Mouse (Mus musculus) CD4-positive helper T cell, adult 2 months (primary cell): Measurements from ENCODE around the gene Cd247.
"Not testable (repeated sequence)": the region's sequence is repeated elsewhere in the genome, so short reads cannot be mapped to it uniquely, and the experiment has no call there.

ENCODE experiments used
- DNase-seq: peaks from one replicate; pipeline ENCODE4 v3.0.0-alpha.2; 2012; ENCODE audit warnings: low read depth, missing footprints, low spot score

Gene Cd247

DNA sequence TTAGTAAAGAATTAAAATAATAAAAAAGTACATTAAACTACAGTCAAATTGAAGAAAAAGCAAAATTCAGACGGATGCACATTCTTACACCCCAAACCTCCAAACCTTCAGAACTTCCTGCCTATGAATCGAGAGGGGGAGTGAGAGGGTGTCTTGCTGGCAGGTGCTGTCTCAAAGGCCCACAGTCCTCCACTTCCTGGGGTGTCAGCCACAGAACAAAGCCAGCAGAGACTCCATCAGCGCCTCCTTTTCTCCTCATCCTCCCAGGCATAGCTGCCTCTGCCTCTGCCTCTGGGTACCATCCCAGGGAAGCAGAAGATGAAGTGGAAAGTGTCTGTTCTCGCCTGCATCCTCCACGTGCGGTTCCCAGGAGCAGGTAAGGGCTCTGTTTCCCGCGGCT lies at the start of gene Cd247:
Gene Cd247 (plus strand): TSS at position 171 of the 400 bp plus-strand sequence.
- peak; percentile 83 for DNase-seq

DNA sequence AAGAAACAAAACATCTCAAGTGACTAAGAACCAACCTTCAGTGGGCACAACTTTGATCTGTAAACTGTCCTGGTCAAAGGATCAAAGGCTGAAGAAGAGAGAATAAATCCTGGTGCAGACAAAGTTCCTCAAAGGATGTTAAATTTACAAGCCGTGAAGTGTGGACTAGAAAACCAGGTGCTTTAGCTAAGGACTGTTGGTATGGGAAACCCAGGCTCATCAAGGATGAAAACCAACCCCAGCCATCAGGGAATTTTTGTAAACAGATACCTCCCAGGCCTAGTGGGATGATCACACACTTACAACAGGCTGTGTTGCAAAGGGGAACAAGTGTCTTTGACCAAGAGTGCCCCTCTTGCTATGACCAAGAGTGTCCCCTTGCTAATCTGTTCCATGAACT lies 49.5 kb upstream of the Cd247 start:
- no peak for DNase-seq

DNA sequence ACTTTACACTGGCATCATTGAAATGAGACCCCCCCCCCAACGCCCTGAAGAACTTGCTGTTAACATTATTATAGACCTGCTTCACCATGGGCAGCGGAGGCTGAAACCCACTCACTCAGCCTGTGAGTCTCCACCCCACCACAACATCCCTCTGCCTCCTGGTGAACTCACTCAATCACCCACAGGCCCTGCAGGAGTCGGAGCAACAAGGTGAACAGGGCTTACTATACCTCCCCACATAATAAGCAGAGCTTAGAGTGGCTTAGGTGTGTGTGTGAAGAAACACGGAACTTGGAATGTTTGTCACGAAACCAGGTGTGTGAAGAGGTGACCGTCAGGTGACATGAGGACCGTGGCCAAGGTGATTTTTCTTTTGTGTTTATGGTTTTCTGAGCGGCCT lies 46.5 kb upstream of the Cd247 start:
- DNase-seq, result no peak

DNA sequence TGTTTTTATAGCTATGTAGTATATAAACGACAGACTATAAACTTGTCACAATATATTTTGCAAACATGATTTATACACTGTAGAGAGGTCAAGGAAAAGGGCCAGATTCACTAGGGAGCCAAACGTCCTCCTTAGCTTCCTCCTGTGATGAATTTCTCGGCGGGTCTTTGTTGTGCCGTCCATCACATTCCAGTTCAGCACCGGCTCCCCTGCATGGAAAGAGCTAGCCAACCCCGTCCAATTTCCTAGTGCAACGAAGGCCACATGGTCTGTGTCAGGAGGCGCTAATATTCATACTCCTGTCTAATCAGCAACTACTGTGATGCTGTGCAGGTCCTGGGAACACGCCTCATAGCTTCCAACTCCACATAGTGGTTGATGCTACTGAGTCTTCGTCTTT lies 40.4 kb upstream of the Cd247 start:
- no peak for DNase-seq

DNA sequence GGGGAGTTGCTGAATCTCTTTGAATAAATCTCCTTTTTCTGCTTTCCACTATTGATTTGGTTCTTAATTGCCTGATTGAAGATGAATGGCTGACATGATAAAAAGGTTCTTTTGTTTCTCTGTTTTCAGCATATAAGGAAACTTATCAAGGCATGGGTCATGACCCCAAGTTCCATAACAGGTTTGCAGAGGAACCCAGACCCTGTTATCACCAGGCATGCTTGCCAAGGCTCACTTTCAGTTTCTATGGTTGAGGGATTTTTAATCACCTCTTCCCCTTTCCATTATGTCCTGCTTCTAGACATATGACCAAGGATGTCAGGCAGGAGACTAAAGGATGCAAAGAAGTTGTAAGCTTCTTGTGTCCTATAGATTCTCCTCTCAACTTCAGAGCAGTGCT lies 37.3 kb upstream of the Cd247 start:
- DNase-seq, result no peak

DNA sequence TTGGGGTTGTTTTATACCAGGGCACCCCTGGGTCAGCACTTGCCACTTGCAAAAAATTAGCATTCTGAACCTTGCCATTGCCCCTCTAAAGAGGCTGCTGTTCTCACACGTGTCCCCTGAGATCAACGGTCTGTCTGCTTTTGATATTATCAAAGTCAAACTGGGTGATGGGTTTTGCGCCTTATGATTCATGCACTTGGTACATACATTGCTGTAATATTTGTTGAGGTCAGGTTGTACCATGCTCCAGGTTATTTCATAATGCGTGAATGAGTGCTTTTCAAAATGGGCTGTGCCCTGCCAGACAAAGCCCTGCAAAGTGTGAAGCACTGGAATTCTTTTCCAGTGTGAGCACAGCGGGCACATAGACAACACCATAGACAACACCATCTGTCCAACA lies 36.6 kb upstream of the Cd247 start:
- DNase-seq, result no peak

DNA sequence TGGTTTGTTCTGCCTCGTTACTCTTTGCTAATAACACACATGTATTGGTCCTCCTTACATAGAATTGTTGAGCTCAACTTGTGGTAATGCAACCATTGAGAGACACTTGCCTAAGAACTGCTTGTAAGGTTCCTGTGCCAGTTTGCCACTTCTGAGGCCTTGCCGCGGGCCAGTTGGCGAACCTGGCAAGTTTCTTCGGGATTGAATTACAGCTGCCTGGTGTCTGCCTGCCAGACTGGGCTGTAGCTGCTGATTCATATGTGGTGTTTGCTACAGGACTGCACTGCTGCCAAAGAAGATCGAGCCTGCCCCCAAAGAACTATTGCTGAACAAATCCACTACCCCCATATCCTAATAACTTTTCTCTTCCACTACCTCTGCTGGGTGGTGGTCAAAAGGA lies 34.3 kb upstream of the Cd247 start:
- DNase-seq, result no peak

DNA sequence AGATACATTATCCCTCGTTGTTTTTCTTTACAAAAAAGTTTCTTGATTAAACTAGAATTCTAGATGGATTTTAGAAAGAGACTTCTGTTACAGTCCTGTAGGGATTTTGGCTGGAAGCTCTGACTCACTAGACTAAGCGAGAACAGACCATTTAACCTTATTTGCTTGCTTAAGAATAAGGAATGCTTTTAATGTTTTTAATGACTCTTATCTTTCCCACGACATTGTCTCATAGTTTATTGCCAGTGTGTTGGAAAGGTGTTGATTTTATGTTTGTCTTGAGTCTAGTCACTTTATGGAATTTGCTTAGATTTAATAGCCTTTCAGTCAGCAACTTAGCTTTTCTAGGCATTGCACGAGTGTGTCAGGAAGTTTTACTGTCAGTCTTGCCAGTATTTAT lies 33.3 kb upstream of the Cd247 start:
- no peak for DNase-seq

DNA sequence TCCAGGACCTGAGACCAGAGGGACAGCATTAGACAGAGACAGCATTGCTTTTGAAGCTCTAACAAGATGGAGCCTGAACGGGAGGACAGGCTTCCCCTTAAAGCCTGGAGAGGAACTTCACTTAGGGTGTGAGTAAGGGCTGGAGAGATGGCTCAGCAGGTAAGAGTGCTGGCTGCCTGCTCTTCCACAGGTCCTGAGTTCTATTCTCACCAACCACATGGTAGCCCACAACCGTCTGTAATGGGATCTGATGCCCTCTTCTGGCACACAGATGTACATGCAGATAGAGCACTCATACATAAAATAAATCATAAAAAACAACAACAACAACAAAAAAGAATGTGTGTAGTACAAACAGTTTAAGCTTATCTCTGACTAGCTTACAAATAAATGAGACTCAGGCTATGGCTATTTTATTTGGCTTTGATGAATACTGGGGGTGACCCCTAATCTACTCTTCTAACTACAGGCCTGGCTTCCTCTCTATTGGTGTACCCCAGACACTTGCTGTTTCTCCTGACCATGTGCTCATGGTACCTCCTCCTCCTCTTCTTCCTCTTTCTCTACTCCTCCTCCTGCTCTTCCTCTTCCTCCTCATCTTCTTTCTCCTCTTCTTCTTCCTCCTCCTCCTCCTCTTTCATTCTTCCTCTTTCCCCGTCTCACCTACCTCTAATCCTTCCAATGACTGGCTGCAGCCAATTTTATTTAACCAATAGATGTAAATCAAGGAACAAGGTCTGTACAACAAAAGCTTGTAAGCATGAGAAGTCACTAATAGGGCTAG lies 26.8 kb upstream of the Cd247 start:
- no peak for DNase-seq

DNA sequence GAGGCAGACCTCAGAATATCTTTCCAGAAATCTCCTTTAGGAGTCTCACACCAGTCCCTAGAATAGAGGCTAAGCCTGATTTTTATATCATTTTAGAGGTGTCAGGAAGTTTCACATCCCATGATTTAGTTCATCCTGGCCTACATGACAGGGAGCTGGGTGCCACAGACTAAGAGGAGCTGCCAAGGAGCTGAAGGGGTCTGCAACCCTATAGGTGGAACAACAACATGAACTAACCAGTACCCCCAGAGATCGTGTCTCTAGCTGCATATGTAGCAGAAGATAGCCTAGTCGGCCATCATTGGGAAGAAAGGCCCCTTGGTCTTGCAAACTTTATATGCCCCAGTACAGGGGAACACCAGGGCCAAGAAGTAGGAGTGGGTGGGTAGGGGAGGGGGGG lies 26.0 kb upstream of the Cd247 start:
- DNase-seq, result not testable (repeated sequence)

DNA sequence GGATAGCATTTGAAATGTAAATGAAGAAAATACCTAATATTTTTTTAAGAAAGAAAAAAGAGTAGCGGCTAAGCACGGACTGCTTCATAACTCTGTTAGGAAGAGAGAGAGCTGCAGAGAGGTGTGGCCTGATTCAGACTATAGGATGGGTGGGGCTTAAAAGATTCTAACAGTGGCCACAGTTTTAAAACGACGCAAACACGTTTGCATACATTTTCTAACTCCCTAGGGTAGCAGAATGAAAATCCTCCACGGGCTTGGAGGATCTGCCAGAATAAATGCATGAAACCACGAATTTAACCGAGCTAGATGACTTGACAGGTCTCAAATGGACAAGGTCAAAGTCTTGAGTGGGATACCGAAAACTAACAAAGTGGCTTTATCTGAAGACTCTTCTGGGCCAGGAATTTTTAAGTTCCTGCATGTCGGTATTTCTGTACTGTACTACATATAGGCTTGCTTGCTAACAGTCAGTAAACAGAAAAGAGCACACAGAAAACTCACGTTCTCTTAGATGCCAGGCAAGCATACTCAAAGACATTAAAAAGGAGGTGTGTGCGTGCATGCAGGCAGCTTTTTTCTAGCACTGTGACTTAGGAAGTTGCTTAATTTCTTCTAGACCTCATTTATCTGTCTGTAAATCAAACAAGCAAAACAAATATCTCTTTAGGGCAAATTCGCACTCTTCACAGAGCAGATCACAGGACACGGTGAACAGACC lies 25.4 kb upstream of the Cd247 start:
- DNase-seq, result peak; percentile 65

DNA sequence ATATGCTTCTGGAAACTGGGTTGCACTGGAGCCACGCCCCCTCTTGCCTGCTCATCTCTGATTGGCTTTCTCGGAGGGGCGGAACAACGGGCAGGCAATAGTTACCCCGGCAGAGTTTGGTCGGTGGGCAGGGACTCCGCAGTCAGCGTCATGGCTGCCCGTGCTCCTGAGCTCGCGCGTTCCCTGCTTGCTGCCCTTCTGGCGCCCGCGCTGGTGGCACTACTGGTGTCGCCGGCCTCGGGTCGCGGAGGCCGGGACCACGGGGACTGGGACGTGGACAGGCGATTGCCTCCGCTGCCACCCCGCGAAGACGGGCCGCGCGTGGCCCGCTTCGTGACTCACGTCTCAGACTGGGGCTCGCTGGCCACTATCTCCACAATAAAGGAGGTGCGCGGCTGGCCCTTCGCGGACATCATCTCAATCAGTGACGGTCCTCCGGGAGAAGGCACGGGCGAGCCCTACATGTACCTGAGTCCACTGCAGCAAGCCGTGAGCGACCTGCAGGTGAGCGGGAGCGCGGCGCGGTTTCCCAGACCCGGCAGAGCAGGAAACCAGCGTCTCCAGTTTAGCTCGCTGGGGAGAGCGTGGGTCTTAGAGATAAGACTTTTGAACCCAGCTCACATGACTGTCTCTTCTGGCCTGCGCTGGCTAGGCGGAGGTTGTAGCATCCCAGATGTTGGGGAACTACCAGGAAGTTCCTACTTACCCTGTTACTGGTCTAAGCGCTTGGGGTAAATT lies 24.7 kb upstream of the Cd247 start, which contains the start of gene Creg1:
Gene Creg1 (plus strand): TSS at position 112 of the 738 bp plus-strand sequence.
- DNase-seq, result peak; percentile 94

DNA sequence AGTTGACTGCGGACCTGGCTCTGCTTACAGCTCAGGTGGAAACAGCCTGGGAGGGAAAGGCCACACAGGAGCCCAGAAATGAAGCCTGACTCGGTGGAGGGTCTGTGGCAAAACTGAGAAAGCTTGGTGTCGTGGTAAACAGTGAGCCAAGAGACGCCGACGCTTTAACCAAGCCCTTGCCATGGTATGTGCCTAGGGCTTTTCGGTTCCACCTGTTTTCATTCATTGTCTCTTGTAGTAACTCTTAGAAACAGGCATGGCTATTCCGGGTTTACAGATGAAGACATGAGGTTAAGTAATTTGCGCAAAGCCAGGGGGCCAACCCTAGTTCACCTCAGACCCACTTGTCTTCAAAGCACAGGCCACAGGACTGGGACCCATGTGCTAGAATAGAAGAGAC lies 23.9 kb upstream of the Cd247 start:
- no peak for DNase-seq

DNA sequence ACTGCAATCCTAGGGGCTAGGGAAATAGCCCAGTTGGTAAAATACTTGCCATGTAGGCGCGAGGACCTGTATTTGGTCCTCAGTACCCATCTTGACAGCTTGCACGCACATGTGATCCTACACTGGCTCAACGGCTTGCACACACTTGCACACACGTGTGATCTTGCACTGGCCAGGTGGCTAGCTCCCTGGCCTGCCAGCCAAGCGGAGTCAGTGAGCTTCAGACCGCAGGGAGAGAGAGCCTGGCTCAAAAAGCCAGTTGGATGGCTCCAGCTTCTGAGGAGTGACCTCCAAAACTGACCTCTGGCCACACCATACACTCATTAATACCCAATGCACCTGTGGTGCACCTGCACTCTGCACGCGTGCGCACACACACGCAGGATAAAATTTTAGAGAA lies 23.4 kb upstream of the Cd247 start:
- DNase-seq, result no peak

DNA sequence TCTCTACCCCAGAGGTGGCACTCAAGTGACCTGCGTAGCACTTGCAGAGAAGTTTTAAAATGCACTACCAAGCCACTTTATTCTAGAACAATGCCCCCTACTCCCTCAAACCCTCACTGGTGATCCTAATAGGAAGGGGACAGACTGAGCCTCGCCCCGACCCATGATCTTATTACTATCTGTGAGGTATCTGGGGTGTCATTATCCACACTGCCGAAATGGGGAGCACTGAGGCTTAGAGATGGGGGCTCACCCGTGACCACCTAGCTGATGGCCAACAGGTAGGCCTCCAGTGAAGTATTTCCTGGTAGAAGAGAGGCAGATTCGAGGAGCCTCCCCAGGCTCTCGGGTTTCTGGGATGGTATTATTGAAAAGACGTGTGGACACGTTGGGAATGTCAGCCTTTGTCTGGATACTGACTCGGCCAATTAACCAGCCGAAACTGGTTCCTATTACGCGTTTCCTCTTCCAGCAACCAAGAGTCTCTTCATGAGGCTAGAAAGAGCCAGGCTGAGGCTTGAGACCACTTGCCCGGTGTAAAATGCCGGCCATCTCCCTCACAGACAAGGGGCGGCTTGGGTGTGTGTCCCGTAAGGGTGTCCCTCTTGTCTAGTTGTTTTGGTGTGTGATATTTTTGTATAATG lies 22.7 kb upstream of the Cd247 start:
- no peak for DNase-seq

DNA sequence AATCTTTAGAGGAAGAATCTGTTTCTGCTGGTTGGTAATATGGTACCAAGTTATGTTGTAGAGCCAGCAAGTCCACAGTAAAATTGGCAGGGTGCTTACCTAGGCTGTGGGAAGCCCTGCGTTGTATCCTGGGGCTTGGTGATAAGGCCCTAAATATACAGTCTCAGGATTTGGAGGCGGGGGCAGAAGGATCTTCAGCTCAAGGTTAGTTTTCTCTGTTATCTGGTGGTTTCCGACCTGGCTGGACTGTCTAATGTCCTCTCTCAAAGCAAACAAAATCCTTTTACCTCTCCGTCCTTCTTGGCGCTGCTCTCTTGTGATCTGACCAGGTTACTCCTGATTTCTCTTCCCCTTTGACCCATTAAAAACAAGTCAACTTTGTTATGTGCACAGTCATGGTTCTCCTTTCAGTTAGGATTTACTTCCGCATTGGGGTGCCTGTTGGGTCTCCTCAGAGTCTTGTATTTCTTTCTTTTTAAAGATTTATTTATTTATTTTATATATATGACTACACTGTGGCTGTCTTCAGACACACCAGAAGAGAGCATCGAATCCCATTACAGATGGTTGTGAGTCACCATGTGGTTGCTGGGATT lies 22.1 kb upstream of the Cd247 start:
- no peak for DNase-seq

DNA sequence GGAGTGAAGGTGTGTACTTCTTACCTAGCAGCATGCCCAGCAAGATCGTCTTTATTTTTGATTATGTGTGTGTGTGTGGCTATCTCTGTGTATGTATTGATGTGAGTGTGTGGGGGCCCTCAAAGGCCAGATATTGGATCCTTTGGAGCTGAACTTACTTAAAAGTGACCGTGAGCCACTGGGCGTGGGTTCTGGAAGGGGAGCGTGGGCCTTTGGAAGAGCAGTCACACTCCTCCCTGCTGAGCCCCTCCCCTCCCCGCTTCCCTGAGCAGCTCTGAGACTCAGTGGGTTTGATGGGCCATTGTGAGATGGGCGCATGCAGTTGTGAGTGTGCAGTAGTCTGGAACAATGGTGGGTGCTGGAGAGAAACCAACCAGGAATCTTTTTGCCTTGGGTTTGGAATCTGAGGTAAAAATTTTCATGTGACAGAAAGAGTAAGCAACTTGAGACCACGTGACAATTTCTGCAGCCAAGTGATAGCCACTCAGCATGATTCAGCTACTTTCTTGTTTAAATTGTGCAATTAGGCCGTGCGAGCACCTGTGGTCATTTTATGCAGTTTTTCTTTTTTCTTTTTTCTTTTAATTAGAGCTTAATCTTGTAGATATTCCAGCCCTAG lies 19.5 kb upstream of the Cd247 start:
- no peak for DNase-seq

DNA sequence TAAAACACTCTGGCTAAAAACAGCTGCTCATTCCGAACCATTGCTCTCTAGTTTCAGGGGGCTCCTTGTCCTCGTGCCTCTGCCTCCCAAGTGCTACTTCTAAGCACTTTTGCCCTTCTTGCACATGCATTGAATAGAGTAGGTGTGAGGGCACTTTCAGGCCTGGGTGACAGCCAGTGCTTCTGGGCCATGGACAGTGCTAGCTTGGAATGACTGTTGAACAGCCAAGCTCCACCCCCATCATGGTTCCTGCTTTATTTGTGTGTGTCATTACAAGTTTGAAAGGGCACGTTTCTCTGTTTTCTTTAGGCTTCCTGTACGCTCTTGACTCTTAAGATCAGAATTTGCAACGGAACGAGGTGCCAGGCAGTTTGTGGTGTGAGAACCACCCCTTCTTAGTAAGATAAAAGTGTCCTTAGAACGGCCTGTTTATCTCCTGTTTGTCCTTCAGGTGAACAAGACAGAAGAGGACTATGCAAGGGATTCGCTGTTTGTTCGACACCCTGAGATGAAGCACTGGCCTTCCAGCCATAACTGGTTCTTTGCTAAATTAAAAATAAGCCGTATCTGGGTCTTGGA lies 18.2 kb upstream of the Cd247 start:
- no peak for DNase-seq

DNA sequence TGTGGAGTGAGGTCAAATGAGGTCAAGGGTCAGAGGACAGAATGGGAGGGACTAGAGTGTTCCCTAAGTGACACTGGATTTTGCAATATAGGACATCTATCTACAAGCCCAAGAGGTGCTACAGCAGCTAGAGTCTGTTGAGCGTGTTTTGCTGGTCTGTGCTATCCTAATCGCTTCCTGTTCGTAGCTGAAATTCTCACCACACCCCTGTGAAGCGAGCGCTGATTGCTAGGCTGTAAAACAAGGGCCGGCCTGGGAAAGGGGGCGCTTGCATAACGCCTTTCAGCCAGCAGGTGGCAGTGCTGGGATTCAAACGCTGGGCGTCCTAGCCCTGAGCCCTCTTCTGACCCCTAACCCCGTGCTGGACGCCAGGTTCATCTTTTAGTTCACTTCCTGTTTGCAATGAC lies 17.0 kb upstream of the Cd247 start:
- DNase-seq, result peak; percentile 80

DNA sequence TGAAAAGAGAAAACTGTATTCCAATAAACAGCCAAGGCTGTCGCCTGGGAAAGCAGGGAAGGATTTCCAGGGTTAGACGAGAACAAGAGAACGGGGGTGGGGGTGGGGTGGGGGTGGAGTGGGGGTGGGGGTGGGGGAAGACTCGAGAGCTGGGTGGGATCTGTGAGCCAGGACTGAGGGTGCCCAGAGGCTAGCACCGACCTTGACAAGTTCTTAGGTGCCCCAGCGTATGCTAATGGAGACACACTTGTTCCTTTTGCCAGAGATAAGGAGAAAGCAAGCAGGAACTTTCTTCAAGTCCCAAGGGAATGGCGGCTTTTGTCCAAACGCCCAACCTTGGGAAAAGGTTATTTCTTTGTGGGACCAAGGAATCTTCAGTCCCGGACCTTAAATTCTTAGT lies 16.5 kb upstream of the Cd247 start:
- DNase-seq, result no peak
